Mouse (Mus musculus) heart, embryonic 11.5 days (tissue): Measurements from ENCODE around the gene Csf2rb2. TPM values are rescaled to one million over a fixed set of nuclear protein-coding genes. Genes with fewer than 3 reads are reported as not detected.
A peak's percentile ranks its signal among the peaks of the same experiment; 100 is the strongest.
"Not testable (repeated sequence)": the region's sequence is repeated elsewhere in the genome, so short reads cannot be mapped to it uniquely, and the experiment has no call there.

Experiments
- ATAC-seq: fragments of 200-750 bp; cut with Nextera tagmentation; replicated peaks from 2 replicates; pipeline ENCODE4 v1.8.0; 2017; ENCODE audit warnings: moderate library complexity; ENCODE audit not compliant: insufficient number of reproducible peaks, low FRiP score, low TSS enrichment
- H3K27ac ChIP-seq: fragments of 300-500 bp; sonication (generic); 2 replicates; pipeline ENCODE4 v1.5.1; 2014; ENCODE audit warnings: mild to moderate bottlenecking, low read depth, low read length
- H3K27me3 ChIP-seq: fragments of 300-500 bp; sonication (generic); 2 replicates; pipeline ENCODE4 v1.6.1; 2014; ENCODE audit warnings: mild to moderate bottlenecking, low read length, mixed read lengths; ENCODE audit not compliant: control insufficient read depth, insufficient read depth
- H3K36me3 ChIP-seq: fragments of 300-500 bp; sonication (generic); 2 replicates; pipeline ENCODE4 v1.6.1; 2014; ENCODE audit warnings: mild to moderate bottlenecking, low read length, moderate library complexity, mixed read lengths; ENCODE audit not compliant: control insufficient read depth, insufficient read depth
- H3K4me1 ChIP-seq: fragments of 300-500 bp; sonication (generic); 2 replicates; pipeline ENCODE4 v1.6.1; 2014; ENCODE audit warnings: low read length; ENCODE audit not compliant: control insufficient read depth, insufficient read depth
- H3K4me2 ChIP-seq: fragments of 300-500 bp; sonication (generic); 2 replicates; pipeline ENCODE4 v1.6.1; 2014; ENCODE audit warnings: mild to moderate bottlenecking, moderate library complexity
- H3K4me3 ChIP-seq: fragments of 300-500 bp; sonication (generic); 2 replicates; pipeline ENCODE4 v1.5.1; 2014; ENCODE audit warnings: low read depth, low read length
- H3K9ac ChIP-seq: fragments of 300-500 bp; sonication (generic); 2 replicates; pipeline ENCODE4 v1.6.1; 2014; ENCODE audit warnings: mild to moderate bottlenecking, low read depth, low read length, moderate library complexity
- H3K9me3 ChIP-seq: fragments of 300-500 bp; sonication (generic); replicated peaks from 2 replicates; pipeline ENCODE4 v1.6.1; 2016; ENCODE audit warnings: low read length; ENCODE audit not compliant: control insufficient read depth
- WGBS: fragments of 180-500 bp; shearing (Covaris S2); extraction: QIAGEN DNeasy Blood & Tissue Kit; methylation state at CpG from one replicate; pipeline ENCODE4 v1.1.7; 2014; ENCODE audit not compliant: insufficient replicate concordance; 5-methylcytosine and 5-hydroxymethylcytosine counted together
- polyA plus RNA-seq: library from polyadenylated mRNA; unstranded; fragments of >200 nt; fragmentation: Nextera tagmentation; extraction: Ambion mirVana; gene quantifications from 2 replicates; pipeline ENCODE4 v1.2.1, GENCODE M21; 2014

Csf2rb2 gene
- polyA plus RNA-seq, 1 experiment from 2014 or later: 0.80 TPM

- no peak for ATAC-seq
- H3K9ac ChIP-seq: no peak overlapping the region
Measured at GRCm38 (mm10) chr15:78324294-78324693, 18.8 kb upstream of the Csf2rb2 start.

GRCm38 (mm10) chr15:78323366-78323765 is 17.8 kb upstream of the Csf2rb2 start:
- Histone ChIP-seq H3K27ac (no peak overlapping the region), H3K4me3 (no peak overlapping the region), H3K9me3 (no peaks in the 10 kb centered on the region), H3K27me3 (no peaks in the 10 kb centered on the region), H3K36me3 (no peaks in the 10 kb centered on the region), H3K4me1 (no peaks in the 10 kb centered on the region), H3K4me2 (no peak overlapping the region), H3K9ac (no peak overlapping the region)
- ATAC-seq: no peak
- 58% methylated on average over 1 of the region's 1 CpGs for WGBS

More at GRCm38 (mm10) chr15:78324294-78324693, 18.8 kb upstream of the Csf2rb2 start:
- Histone ChIP-seq H3K4me2 (no peak overlapping the region), H3K27ac (no peak overlapping the region), H3K4me3 (no peak overlapping the region), H3K36me3 (no peaks in the 10 kb centered on the region), H3K27me3 (no peaks in the 10 kb centered on the region), H3K4me1 (no peaks in the 10 kb centered on the region), H3K9me3 (no peaks in the 10 kb centered on the region)
- 82% methylated on average over 2 of the region's 2 CpGs for WGBS

GRCm38 (mm10) chr15:78320825-78321496 is 15.4 kb upstream of the Csf2rb2 start:
- WGBS: 16% methylated on average over 5 of the region's 5 CpGs
- Histone ChIP-seq H3K36me3 (no peaks in the 10 kb centered on the region), H3K4me3 (no peak overlapping the region), H3K27ac (no peak overlapping the region), H3K9ac (no peak overlapping the region; the same call in 1 of the 2 replicates), H3K4me2 (no peak overlapping the region), H3K27me3 (no peaks in the 10 kb centered on the region), H3K9me3 (no peaks in the 10 kb centered on the region), H3K4me1 (no peaks in the 10 kb centered on the region)
- ATAC-seq: peak; percentile 78

- peak overlapping the region; percentile 50; the same call in 1 of the 2 replicates for H3K27ac ChIP-seq
- ATAC-seq: peak; percentile 73
- 64% methylated on average over 2 of the region's 2 CpGs for WGBS
Measured at GRCm38 (mm10) chr15:78318338-78319171, 13.0 kb upstream of the Csf2rb2 start.

GRCm38 (mm10) chr15:78313659-78314058 is 8.1 kb upstream of the Csf2rb2 start:
- H3K27ac ChIP-seq, H3K9me3 ChIP-seq, H3K4me2 ChIP-seq, ATAC-seq, H3K36me3 ChIP-seq, H3K9ac ChIP-seq, H3K4me3 ChIP-seq, H3K27me3 ChIP-seq: not testable (repeated sequence)
- WGBS: 82% methylated on average over 5 of the region's 5 CpGs
- peaks cover 10% of the 10 kb centered on the region for H3K4me1 ChIP-seq

More at GRCm38 (mm10) chr15:78318338-78319171, 13.0 kb upstream of the Csf2rb2 start:
- H3K9ac ChIP-seq, H3K36me3 ChIP-seq, H3K27me3 ChIP-seq, H3K4me3 ChIP-seq, H3K4me2 ChIP-seq, H3K4me1 ChIP-seq, H3K9me3 ChIP-seq: not testable (repeated sequence)

- H3K9ac ChIP-seq, H3K36me3 ChIP-seq, H3K27ac ChIP-seq, H3K4me3 ChIP-seq, H3K4me2 ChIP-seq, H3K27me3 ChIP-seq, H3K9me3 ChIP-seq: not testable (repeated sequence)
- WGBS: 42% methylated on average over 4 of the region's 4 CpGs
- H3K4me1 ChIP-seq: peaks cover 10% of the 10 kb centered on the region
- ATAC-seq: peak; percentile 79
Measured at GRCm38 (mm10) chr15:78312421-78313233, 7.1 kb upstream of the Csf2rb2 start.

GRCm38 (mm10) chr15:78310971-78311370 is 5.5 kb upstream of the Csf2rb2 start:
- no peak overlapping the region for H3K4me2 ChIP-seq
- H3K9ac ChIP-seq: no peak overlapping the region
- 73% methylated on average over 4 of the region's 4 CpGs for WGBS
- H3K4me1 ChIP-seq: peaks cover 10% of the 10 kb centered on the region
- H3K27ac ChIP-seq: no peak overlapping the region
- H3K4me3 ChIP-seq: no peak overlapping the region
- ATAC-seq: no peak
- H3K36me3 ChIP-seq: no peaks in the 10 kb centered on the region
- no peaks in the 10 kb centered on the region for H3K9me3 ChIP-seq
- H3K27me3 ChIP-seq: no peaks in the 10 kb centered on the region

- H3K9me3 ChIP-seq: no peaks in the 10 kb centered on the region
- 0 out of 2 replicates have a peak overlapping the region, but pooled peaks have one; percentile 34 for H3K9ac ChIP-seq
- H3K27me3 ChIP-seq: no peaks in the 10 kb centered on the region
- H3K36me3 ChIP-seq: no peaks in the 10 kb centered on the region
- H3K4me1 ChIP-seq: peaks cover 10% of the 10 kb centered on the region
- peak overlapping the region; percentile 27 for H3K4me2 ChIP-seq
- ATAC-seq: no peak
- 14% methylated on average over 5 of the region's 5 CpGs for WGBS
- H3K27ac ChIP-seq: no peak overlapping the region
- no peak overlapping the region for H3K4me3 ChIP-seq
Measured at GRCm38 (mm10) chr15:78309865-78310264, 4.3 kb upstream of the Csf2rb2 start.
